Mouse (Mus musculus): Measurements from ENCODE around the gene Otud4.

DNA sequence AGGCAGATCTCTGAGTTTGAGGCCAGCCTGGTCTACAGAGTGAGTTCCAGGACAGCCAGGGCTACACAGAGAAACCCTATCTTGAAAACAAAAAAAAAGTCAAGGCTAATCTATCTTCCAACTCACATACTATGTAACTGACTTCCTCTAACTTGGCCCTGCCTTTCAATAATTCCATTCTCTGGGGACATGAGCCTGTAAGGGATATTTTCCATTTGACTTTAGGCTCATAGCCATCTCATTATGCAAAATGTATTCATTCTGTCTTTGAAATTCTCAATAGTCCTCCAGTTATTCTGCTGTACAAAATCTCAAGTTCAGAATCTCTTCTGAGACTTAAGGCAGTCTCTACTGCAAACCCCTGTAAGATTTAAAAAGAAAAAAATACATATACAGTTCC, 82.1 kb downstream of the Otud4 start:
- TF ChIP-seq CTCF (IDR thresholded peaks at IDR 0.05; ENCODE audit: borderline replicate concordance, insufficient read depth, low read length) = no peak
- TF ChIP-seq POLR2A (IDR thresholded peaks at IDR 0.05; ENCODE audit: low read depth, low read length) = no peak

Data from embryonic fibroblast, embryonic 13.5 days (primary cell).